Mouse (Mus musculus) CD8-positive naive resting alpha-beta T cell, adult 2 months (primary cell): ENCODE measurements around the gene Art4.

Experiments used
- DNase-seq, 2 experiments: peaks; one replicate each; pipeline ENCODE4 v3.0.0; 2022; ENCODE audit warnings: low read depth in 2 of 2, low spot score in 2 of 2

The Art4 gene

GRCm38 (mm10) chr6:136803093-136803738, 54.3 kb downstream of the Art4 start:
- no peak for DNase-seq

GRCm38 (mm10) chr6:136801274-136801673, 56.3 kb downstream of the Art4 start:
- no peak for DNase-seq

GRCm38 (mm10) chr6:136800710-136801109, 56.8 kb downstream of the Art4 start:
- no peak for DNase-seq
